Mouse (Mus musculus) layer of hippocampus, adult 2 months (tissue): Measurements from ENCODE around the gene Smyd5. TPM values are rescaled to one million over a fixed set of nuclear protein-coding genes. Genes with fewer than 3 reads are reported as not detected.

Experiments used
- DNase-seq, 2 experiments: peaks; one replicate each; pipeline ENCODE4 v3.0.0; 2022; ENCODE audit warnings: low spot score in 2 of 2
- H3K27ac ChIP-seq: fragments of 200-600 bp; 2 replicates; pipeline ENCODE4 v1.8.1; 2022
- H3K4me3 ChIP-seq: fragments of 200-600 bp; 2 replicates; pipeline ENCODE4 v1.8.1; 2022; ENCODE audit warnings: mild to moderate bottlenecking
- CTCF ChIP-seq: fragments of 200-600 bp; conservative IDR thresholded peaks from 2 replicates; pipeline ENCODE4 v1.8.1; 2022; ENCODE audit warnings: antibody characterized with exemption, mild to moderate bottlenecking, moderate library complexity
- long read RNA-seq, 2 experiments: library from polyadenylated mRNA; stranded (forward); transcript quantifications; one replicate each; pipeline ENCODE4 v2.0.0; 2021; ENCODE audit warnings: borderline mapping rate in 2 of 2
- total RNA-seq, 2 experiments: library from RNA; stranded (reverse); gene quantifications; 2 replicates each; pipeline ENCODE4 v1.2.3; 2021

Gene Smyd5
- total RNA-seq: 10 to 100 TPM; 45.4 to 46.0 TPM
- long read RNA-seq, experiment 1, transcript Smyd5-201 (13 exons, 2,486 nt): major isoform, 32 of 42 reads
- long read RNA-seq, experiment 1, partial matches to known transcripts: 2 of 42 reads
- long read RNA-seq, experiment 1, other reads (novel, unspliced or antisense): 7 of 42 reads
- long read RNA-seq, experiment 2, transcript Smyd5-201 (13 exons, 2,486 nt): major isoform, 45 of 53 reads
- long read RNA-seq, experiment 2, partial matches to known transcripts: 3 of 53 reads
- long read RNA-seq, experiment 2, other reads (novel, unspliced or antisense): 5 of 53 reads

DNA sequence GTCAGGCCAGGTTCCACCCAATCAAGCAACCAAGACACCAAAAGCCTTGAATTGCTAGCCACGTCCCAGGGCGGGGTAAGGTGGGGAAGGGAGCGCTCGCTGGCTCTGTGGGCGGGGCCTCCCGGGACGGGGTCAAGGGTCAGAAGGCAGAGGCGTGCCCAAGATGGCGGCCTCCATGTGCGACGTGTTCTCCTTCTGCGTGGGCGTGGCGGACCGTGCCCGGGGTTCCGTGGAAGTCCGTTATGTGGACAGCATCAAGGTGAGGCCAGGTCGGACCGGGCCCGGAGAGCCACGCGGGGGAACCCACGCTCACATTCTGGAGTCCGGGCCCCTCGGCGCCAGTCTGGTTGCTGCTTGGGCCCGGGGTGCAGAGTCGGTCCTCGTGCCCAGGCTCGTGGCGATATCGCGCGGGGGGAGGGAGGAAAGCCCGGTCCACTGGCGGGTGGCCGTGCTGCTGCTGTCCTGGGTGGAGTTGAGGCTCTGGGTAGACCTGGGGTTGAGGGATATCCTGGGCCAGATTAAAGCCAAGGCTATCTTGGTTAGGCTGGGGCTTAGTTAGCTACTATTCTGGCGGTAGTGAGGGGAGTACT is at the start of gene Smyd5:
Smyd5 (plus strand) TSS at position 148 of the 590 bp plus-strand sequence.
- peak within 1 kb of the TSS; percentile 91 for H3K4me3 ChIP-seq
- H3K27ac ChIP-seq: peak within 1 kb of the TSS; percentile 73
- no peak for TF ChIP-seq CTCF
- DNase-seq: peak; percentile 69 to 82

DNA sequence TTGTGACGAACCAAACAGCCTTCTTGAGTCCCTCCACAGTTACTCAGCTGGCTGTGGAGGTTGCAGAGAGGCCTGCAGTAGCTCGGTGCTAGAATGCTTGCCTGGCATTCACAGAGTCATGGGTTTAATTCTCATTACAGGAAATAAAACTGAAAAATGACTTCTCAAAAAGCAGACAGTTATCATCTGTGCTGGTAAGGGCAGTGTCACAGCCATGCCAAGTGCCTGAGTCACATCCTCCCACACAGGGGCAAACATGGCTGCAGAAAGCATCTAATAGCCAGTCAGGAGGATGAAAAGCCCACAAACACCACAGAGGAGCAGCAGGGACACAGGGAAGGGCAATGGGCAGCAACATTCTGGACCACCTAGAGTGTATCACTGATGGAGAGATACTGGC is 49.0 kb upstream of the Smyd5 start:
- H3K27ac ChIP-seq: no peak overlapping the region
- no peak for DNase-seq
- TF ChIP-seq CTCF: no peak
- no peak overlapping the region for H3K4me3 ChIP-seq

DNA sequence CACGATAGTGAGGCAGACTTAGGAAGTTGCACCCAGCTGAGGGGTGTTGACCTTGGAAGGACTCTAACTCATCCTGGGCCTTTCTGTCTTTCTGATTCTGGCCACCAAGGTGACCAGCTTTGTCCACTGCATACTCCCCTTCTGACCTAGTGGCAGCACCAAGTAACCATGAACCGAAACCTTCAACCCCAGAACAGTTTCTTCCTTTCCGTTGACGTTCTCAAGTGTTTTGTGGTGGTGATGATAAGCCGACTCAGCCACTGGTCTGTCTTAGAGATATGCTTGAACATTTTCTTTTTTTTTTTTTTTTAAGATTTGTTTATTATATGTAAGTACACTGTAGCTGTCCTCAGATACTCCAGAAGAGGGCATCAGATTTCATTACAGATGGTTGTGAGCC is 43.2 kb upstream of the Smyd5 start:
- Histone ChIP-seq H3K27ac (no peak overlapping the region), H3K4me3 (no peak overlapping the region)
- 0 out of 2 replicates have a peak, but pooled peaks have one; percentile 2 for TF ChIP-seq CTCF
- no peak for DNase-seq

DNA sequence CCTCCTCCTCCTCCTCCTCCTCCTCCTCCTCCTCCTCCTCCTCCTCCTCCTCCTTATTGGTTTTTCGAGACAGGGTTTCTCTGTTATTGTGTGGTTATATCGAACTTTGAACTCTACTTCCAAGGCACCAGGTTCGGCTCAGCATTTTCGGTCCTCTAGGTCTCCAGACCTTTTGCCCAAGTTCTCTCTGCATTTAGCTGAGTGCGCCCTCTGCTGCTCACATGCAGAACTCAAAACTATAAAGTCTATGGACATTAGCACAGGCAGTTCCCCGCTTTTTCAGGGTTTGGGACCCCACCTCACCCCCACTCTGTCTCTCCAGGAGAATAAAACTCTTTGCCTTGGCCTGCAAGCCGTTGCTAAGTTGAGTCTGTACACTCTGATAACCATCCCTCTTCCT is 40.0 kb upstream of the Smyd5 start:
- peak; percentile 24 to 63 for DNase-seq

DNA sequence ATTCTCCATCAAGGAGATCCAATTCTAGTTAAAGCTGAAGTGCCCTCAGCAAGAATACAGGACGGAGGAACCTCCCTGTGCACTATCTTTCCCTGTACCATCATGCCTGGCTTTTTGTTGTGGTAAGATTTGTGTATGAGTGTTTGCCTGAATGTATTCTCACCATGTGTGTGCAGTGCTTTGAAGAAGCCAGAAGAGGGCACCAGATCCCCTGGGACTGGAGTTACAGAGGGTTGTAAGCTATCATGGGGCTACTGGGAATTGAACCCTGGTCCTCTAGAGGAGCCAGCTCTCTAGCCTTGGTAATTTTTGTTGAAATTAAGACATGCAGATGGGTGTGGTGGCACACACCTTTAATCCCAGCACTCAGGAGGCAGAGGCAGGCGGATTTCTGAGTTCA is 36.4 kb upstream of the Smyd5 start:
- Histone ChIP-seq H3K27ac (no peak overlapping the region), H3K4me3 (no peak overlapping the region)
- DNase-seq: no peak
- no peak for TF ChIP-seq CTCF

More for the DNA sequence above, 40.0 kb upstream of the Smyd5 start:
- TF ChIP-seq CTCF: peak; percentile 82
- no peak overlapping the region for H3K4me3 ChIP-seq
- no peak overlapping the region for H3K27ac ChIP-seq

DNA sequence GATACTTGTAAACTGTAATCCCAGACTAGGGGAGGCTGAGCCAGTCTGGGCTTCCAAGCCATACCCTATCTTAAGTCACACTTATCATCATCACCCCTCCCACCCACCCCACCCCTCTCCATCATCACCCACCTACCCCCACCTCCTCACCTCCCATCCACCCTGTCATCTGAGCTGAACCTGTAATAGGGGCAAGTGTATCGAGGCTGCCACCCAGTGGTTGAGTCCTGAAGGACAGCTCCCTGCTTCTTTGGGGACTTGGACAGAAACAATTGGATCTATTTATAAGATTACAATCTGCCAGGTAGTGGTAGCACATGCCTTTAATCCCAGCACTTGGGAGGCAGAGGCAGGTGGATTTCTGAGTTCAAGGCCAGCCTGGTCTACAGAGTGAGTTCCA is 34.6 kb upstream of the Smyd5 start:
- Histone ChIP-seq H3K4me3 (no peak overlapping the region), H3K27ac (no peak overlapping the region)
- peak; percentile 74 for TF ChIP-seq CTCF
- peak; percentile 38 to 56 for DNase-seq

- TF ChIP-seq CTCF: 0 out of 2 replicates have a peak, but pooled peaks have one; percentile 5
- no peak overlapping the region for H3K27ac ChIP-seq
- no peak overlapping the region for H3K4me3 ChIP-seq
- DNase-seq: peak in 1 of 2 experiments; percentile 23
Observed at GRCm38 (mm10) chr6:85399715-85400114, 32.1 kb upstream of the Smyd5 start.

- H3K4me3 ChIP-seq: no peak overlapping the region
- H3K27ac ChIP-seq: peak overlapping the region; percentile 53; the same call in 1 of the 2 replicates
- no peak for DNase-seq
- TF ChIP-seq CTCF: no peak
Observed at GRCm38 (mm10) chr6:85402613-85403012, 29.2 kb upstream of the Smyd5 start.

- Histone ChIP-seq H3K27ac (peak overlapping the region; percentile 48; the same call in 1 of the 2 replicates), H3K4me3 (no peak overlapping the region)
- no peak for TF ChIP-seq CTCF
- DNase-seq: no peak
Observed at GRCm38 (mm10) chr6:85403039-85403438, 28.8 kb upstream of the Smyd5 start.

- Histone ChIP-seq H3K27ac (no peak overlapping the region), H3K4me3 (0 out of 2 replicates have a peak overlapping the region, but pooled peaks have one; percentile 6)
- no peak for TF ChIP-seq CTCF
- DNase-seq: no peak
Observed at GRCm38 (mm10) chr6:85409003-85409402, 22.8 kb upstream of the Smyd5 start.

GRCm38 (mm10) chr6:85410771-85411273 is 21.0 kb upstream of the Smyd5 start:
- Histone ChIP-seq H3K4me3 (no peak overlapping the region), H3K27ac (no peak overlapping the region)
- DNase-seq: peak; percentile 38 to 68
- TF ChIP-seq CTCF: peak; percentile 89

DNA sequence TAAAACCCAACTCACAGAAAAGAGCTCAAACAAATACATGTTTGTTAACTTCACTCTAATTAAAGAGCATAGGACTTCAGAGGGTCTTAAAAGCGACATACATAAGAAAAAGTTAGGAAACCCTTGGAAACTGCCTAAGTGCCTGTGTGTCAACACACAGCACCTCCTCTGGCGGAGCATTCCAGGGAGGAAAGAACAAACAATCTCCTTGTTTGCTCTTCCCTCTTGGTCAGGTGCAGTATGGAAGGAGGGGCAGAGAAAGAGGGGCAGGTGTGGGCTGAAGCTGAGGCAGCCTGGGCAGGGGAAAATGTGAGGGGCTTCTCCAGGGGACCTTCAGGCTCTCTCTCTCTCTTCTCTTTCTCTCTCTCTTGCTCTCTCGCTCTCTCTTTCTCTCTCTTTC is 16.0 kb upstream of the Smyd5 start:
- TF ChIP-seq CTCF: no peak
- DNase-seq: no peak
- H3K4me3 ChIP-seq: no peak overlapping the region
- H3K27ac ChIP-seq: no peak overlapping the region

DNA sequence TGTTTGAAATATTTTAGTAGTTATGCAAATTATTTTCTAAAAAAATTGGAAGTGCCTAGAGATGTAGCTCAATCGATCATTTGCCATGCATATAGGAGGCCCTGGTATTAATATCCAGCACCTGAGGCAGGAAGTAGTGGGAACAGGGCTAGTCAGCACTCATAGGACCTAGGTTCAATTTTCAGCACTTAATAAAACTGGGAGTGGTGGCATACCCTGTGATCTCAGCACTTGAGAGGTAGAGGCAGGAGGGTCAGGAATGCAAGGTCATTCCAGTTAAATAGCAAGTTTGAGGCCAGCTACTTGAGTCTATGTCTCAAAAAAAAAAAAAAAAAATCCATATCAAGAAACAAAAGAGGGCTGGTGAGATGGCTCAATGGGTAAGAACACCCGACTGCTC is 12.6 kb upstream of the Smyd5 start:
- DNase-seq: no peak
- H3K4me3 ChIP-seq: no peak overlapping the region
- TF ChIP-seq CTCF: no peak
- H3K27ac ChIP-seq: no peak overlapping the region

- no peak within 1 kb of the TSS for H3K27ac ChIP-seq
- TF ChIP-seq CTCF: no peak
- no peak within 1 kb of the TSS for H3K4me3 ChIP-seq
- DNase-seq: no peak
Observed at GRCm38 (mm10) chr6:85423836-85424379, 7.9 kb upstream of the Smyd5 start, which contains the start of gene Noto. Noto (plus strand) TSS chr6:85423886.
